Mouse (Mus musculus) ES-Bruce4 (cell line): Measurements from ENCODE around the gene Ikzf3.

Experiments used
- CTCF ChIP-seq: IDR thresholded peaks from one replicate; pipeline ENCODE4 v1.8.1; 2011; ENCODE audit warnings: low read depth, low read length
- POLR2A ChIP-seq: IDR thresholded peaks from one replicate; pipeline ENCODE4 v1.8.1; 2011; ENCODE audit warnings: low read length; ENCODE audit not compliant: insufficient read depth

DNA sequence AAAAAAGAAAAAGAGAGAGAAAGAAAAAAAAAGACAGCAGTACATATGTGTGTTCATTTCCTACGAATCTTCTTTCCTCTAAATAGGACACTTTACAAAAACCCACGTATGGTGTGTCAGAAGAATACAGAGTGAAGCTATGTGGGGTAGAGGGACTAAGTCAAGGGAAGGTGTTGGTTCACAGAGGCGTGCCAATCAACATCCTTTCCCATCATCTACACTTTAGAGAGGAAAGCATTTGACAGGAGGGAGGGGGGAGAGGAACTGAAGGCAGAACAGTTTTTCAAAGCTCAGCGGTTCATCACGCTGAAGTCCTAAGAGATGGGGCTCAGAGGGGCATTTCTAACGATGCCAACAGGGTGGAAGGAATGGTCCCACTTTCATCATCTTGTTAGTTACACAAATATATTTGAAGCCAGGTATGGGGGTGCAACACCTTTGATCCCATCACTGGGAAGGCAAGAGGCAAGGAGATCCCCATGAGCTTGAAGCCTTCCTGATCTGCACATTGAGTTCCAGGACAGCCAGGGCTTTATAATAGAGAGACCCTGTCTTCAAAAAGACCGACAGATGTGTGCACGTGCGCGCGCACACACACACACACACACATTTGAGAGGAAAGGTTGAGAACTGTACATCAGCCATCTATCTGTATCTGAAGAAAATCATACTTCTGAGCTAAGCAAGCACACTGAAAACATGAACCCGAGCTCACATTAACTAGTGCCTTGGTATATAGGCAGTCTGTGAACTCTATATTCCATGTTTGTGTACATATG is 887 bp upstream of the Ikzf3 start:
- TF ChIP-seq POLR2A (no peak), CTCF (no peak)
